Mouse (Mus musculus) brain, embryonic 14.5 days (tissue): Measurements from ENCODE around the gene Wdr83os. TPM values are rescaled to one million over a fixed set of nuclear protein-coding genes. Genes with fewer than 3 reads are reported as not detected.
A peak's percentile ranks its signal among the peaks of the same experiment; 100 is the strongest.
"Not testable (repeated sequence)": the region's sequence is repeated elsewhere in the genome, so short reads cannot be mapped to it uniquely, and the experiment has no call there.

Experiments
- DNase-seq: peaks from one replicate; pipeline ENCODE4 v3.0.0-alpha.2; 2011; ENCODE audit warnings: low read depth
- CTCF ChIP-seq: fragments of 200-500 bp; IDR thresholded peaks from 2 replicates; pipeline ENCODE4 v1.5.1; 2012; ENCODE audit warnings: inconsistent platforms, mild to moderate bottlenecking, moderate library complexity, borderline replicate concordance; ENCODE audit not compliant: insufficient read depth, insufficient read length; ENCODE audit errors: extremely low read depth
- POLR2A ChIP-seq: fragments of 200-500 bp; IDR thresholded peaks from 2 replicates; pipeline ENCODE4 v1.6.1; 2012; ENCODE audit warnings: mild to moderate bottlenecking, inconsistent platforms, borderline replicate concordance; ENCODE audit not compliant: poor library complexity, insufficient read depth, insufficient read length, severe bottlenecking; ENCODE audit errors: extremely low read depth
- polyA plus RNA-seq: library from polyadenylated mRNA; depleted of rRNA; stranded (reverse); fragments of >200 nt; gene quantifications from 2 replicates; pipeline ENCODE4 v1.2.3, GENCODE M21; 2012; rRNA removed

Gene Wdr83os
- polyA plus RNA-seq, 1 experiment: 124 TPM

DNA sequence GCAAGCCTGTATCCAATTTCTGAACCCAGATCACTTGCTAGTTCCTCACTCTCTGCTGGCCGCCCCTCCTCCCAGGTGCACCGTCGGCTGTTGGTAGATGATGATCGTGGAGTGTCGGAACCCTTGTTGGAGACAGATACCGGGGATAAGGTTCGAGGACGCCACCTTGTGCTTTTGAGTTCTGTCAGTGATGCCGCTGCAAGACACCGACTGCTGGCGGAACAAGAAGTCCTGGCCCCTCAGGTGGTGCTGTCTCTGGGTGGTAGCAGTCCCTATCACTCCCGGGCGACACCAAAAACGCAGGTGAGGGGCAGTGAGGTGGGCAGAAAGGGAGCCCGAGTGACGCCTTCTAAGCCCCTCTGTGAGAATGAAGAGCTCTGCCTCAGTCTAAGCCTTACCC, 15.7 kb downstream of the Wdr83os start:
- DNase-seq: no peak
- no peak for TF ChIP-seq POLR2A
- no peak for TF ChIP-seq CTCF

DNA sequence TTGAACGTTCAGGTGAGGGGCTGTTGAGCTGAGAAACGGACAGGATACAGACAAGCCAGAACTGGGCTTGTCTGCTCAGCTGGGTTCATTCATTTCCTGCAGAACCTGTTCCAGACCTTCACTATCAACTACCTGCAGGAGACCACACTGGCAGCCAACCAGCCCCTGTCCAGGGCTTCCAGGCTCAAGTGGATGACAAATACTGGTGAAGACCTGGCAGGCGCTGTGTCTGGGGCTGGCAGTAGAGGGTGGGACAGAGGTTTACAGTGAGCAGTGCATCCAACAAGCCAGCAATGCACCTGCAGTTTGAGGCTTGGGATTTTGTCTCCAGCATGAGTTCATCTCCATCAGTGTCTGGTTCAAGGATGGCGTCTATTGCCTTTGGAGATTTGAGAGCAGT, 16.3 kb downstream of the Wdr83os start:
- DNase-seq: no peak

DNA sequence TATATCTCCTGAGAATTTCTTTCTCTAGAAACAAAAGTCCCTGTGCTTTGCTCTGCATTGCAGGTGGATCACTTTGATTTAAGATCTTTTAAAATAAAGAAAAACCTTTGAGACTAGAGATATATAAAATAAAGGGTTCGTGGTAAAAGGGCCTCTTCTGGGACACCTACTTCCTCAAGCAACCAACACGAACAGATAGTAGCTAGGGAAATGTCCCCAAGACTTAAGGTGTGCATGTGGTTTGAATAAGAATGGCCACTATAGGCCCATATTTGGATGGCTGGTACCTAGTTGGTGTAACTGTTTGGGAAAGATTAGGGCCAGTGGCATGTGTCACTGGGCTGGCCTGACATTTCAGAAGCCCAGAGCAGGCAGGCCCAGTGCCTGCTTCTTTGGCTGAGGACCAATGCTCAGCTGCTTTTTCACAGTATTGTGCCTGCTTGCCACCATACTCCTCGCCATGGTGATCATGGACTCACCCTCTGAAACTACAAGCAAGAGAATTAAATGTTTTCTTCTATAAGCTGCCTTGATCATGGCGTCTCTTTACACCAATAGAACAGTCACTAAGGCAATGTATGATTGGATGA, 19.6 kb downstream of the Wdr83os start:
- no peak for TF ChIP-seq CTCF
- no peak for TF ChIP-seq POLR2A
- DNase-seq: no peak

More for the DNA sequence above, 16.3 kb downstream of the Wdr83os start:
- TF ChIP-seq CTCF (no peak), POLR2A (no peak)

DNA sequence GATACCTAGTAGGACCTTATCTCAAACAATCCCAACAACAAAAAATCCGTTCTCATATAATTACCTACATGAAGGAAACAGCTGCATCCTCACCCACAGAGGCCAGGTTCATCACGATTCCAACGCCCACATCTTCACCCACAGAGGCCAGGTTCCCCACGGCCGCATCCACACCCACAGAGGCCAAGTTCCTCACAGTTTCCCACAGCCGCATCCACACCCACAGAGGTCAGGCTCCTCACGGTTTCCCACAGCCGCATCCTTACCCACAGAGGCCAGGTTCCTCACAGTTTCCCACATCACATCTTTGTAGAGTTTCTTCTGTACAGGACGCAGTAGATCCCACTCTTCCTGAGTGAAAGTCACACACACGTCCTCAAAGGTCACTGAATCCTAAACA, 32.7 kb downstream of the Wdr83os start:
- TF ChIP-seq CTCF: no peak
- no peak for TF ChIP-seq POLR2A
- no peak for DNase-seq

DNA sequence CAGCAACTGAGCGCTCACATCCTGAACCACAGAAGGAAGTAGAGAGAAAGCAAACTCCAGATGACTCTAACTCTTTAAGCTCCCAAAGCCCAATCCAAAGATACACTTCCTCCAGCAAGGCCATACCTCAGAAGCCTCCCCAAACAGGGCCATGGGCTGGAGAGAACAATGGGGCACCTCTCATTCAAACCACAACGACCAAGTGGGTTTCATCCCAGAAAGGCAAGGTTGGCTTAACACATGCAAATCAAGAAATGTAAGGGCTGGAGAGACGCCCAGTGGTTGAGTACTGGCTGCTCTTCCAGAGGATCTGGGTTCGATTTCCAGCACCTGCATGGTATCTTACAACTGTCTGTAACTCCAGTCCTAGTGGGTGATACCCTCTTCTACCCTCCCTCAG, 35.0 kb downstream of the Wdr83os start:
- TF ChIP-seq POLR2A: no peak
- DNase-seq: no peak

DNA sequence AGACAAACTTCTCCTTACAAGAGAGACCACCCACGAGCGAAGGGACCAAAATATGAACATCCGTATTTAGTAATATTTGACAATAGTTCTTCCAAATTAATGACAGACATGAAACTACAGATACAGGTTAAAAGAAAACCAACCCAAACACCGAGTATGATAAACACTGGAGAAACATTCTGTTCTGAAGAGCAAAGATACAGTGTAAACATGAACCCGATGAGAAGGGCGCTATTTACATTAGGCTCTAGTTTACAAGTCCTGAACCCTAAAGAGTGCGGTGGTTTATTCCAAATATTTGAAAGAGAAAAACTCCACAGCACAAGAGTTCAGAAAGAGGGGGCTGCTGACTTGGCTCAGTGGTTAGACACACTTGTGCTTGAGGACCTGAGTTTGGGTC, 36.4 kb downstream of the Wdr83os start:
- TF ChIP-seq CTCF: no peak
- no peak for TF ChIP-seq POLR2A
- DNase-seq: no peak

DNA sequence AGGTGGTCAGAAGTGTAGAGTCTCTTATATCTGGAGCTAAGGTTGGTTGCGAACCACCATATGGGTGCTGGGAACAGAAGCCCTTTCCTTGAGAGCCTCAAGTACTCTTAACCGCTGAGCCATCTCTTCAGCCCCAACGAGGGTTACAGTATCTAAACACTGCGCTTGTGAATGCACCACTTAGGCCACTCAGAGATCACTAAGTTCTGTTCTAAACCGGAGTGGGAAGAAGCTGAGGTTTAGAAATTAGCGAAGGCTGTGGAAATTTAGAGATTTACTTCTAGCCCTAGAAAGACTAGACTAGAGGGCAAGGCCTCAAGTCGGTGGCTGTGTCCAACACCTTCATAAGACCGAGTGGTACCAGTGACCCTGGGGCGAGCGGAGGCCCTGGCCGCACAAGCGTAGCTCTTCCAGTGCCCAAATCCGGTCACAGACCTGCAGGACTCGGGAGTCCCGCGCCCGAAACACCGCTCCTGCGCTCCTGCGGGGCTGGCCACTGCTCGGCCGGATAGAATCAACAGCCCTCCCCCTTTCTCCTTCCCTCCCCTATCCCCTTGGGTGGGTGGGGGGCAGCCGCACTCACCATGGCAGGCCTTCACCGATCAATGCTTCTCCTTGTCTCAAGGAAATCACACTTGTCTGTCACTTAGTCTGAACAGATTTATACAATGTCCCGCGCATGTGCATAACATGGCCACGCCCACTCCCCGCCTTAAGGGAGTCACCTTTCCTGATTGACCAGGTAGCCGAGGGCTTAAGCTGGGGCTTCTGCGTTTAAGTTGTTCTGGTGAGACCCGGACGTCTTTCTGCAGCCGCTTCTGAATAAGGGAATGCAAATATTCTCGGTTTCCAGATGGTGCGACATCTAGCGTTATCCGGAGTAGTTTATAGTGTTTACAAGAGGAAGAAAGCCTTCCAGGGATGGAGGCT, 38.8 kb downstream of the Wdr83os start:
- peak; percentile 94 for DNase-seq
- TF ChIP-seq CTCF (peak; percentile 48; the same call in 1 of the 2 replicates), POLR2A (no peak)

DNA sequence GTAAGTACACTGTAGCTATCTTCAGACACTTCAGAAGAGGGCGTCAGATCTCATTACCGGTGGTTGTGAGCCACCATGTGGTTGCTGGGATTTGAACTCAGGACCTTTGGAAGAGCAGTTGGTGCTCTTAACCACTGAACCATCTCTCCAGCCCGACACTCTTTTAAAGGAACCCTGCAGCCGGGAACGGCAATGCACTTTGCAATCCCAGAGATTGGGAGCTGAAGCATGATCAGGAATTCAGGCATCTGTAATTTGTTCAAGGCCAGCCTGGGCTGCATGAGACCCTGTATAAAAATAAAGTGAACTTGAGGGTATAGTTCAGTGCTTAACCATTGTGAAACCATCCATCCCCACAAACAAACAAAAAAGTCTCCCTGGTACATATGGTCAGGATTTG, 39.7 kb downstream of the Wdr83os start:
- not testable (repeated sequence) for DNase-seq

DNA sequence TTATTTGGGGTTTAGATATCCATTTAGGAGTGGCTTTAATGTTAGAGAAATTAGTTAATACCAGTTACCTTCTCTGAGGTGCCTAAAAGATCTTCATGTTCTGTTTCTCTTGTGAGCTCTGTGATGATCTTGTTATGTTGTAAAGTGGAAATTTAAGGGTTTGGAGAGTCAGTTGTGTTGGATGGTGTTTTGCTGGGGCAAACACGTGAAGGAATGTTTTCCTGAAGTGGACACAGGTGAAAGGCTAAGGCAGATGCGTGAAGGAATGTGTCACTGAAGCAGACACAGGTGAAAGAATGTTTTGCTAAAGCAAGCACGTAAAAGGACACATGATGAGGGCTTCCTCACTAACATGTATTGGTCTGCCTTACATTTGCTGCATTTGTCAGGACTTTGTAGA, 42.5 kb downstream of the Wdr83os start, which contains the start of gene Zfp791:
Gene Zfp791, minus strand, starts transcription at position 101 of the 400 bp plus-strand sequence.
- TF ChIP-seq POLR2A: no peak
- TF ChIP-seq CTCF: no peak
- no peak for DNase-seq

DNA sequence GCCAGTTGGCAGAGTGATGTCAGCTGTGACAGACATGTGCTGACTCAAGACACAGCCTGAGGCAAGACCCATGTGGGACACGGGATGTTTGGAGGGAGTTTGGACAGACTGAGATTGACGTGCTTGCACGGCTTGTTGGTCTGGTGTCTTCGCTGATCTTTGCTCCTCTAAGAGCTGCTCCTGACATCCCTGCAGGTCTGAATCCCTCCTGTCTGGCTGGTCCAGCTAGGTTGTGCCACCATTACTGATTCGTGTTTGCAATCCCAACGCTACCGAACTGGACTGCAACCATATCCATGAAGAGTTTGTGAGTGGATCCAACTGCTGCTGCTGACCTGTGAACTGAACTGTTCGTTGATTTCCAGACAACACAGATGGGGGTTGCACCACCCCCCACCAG, 43.2 kb downstream of the Wdr83os start:
- no peak for TF ChIP-seq CTCF
- TF ChIP-seq POLR2A: no peak
- no peak for DNase-seq

Other genes starting within 250 kb of the Wdr83os start
- 30.1 and 39.2 TPM in 2 replicates for gene Gadd45gip1, start 249.2 kb upstream of the Wdr83os start, polyA plus RNA-seq
- 63.7 and 66.0 TPM in 2 replicates for gene Rad23a, start 240.1 kb upstream of the Wdr83os start, polyA plus RNA-seq
- gene Calr, start 233.8 kb upstream of the Wdr83os start, polyA plus RNA-seq: 374 and 466 TPM in 2 replicates
- gene Farsa, start 223.8 kb upstream of the Wdr83os start, polyA plus RNA-seq: 109 and 153 TPM in 2 replicates
- gene Syce2, start 208.6 kb upstream of the Wdr83os start, polyA plus RNA-seq: 15.1 and 24.2 TPM in 2 replicates
- gene Gcdh, start 186.8 kb upstream of the Wdr83os start, polyA plus RNA-seq: 41.9 and 55.4 TPM in 2 replicates
- gene Klf1, start 178.8 kb upstream of the Wdr83os start, polyA plus RNA-seq: 0.66 and 0.77 TPM in 2 replicates
- gene Dnase2a, start 172.2 kb upstream of the Wdr83os start, polyA plus RNA-seq: 5.1 and 6.8 TPM in 2 replicates
- 133 and 166 TPM in 2 replicates for gene Mast1, start 143.4 kb upstream of the Wdr83os start, polyA plus RNA-seq
- 7.2 and 7.6 TPM in 2 replicates for gene Rtbdn, start 133.7 kb upstream of the Wdr83os start, polyA plus RNA-seq
- gene Gm49661, start 111.3 kb upstream of the Wdr83os start, polyA plus RNA-seq: not detected in 2 replicates
- 756 and 915 TPM in 2 replicates for gene Prdx2, start 111.2 kb upstream of the Wdr83os start, polyA plus RNA-seq
- gene Rnaseh2a, start 111.0 kb upstream of the Wdr83os start, polyA plus RNA-seq: 41.8 and 51.3 TPM in 2 replicates
- 6.7 and 7.1 TPM in 2 replicates for gene Junb, start 102.0 kb upstream of the Wdr83os start, polyA plus RNA-seq
- 21.2 and 27.2 TPM in 2 replicates for gene Hook2, start 90.1 kb upstream of the Wdr83os start, polyA plus RNA-seq
- gene Best2, start 66.2 kb upstream of the Wdr83os start, polyA plus RNA-seq: 0.05 and 0.06 TPM in 2 replicates
- 224 and 279 TPM in 2 replicates for gene Asna1, start 55.5 kb upstream of the Wdr83os start, polyA plus RNA-seq
- gene Trir, start 53.9 kb upstream of the Wdr83os start, polyA plus RNA-seq: 191 and 216 TPM in 2 replicates
- 129 and 140 TPM in 2 replicates for gene Tnpo2, start 43.8 kb upstream of the Wdr83os start, polyA plus RNA-seq
- gene Fbxw9, start 20.7 kb upstream of the Wdr83os start, polyA plus RNA-seq: 102 and 128 TPM in 2 replicates
- 0.64 TPM in 1 of 2 replicates, not detected in the other for gene Gm5741, start 12.8 kb upstream of the Wdr83os start, polyA plus RNA-seq
- 74.8 and 77.0 TPM in 2 replicates for gene Dhps, start 9.0 kb upstream of the Wdr83os start, polyA plus RNA-seq
- gene Wdr83, start 566 bp downstream of the Wdr83os start, polyA plus RNA-seq: 64.9 and 86.6 TPM in 2 replicates
- 21.6 and 23.9 TPM in 2 replicates for gene Man2b1, start 2.5 kb downstream of the Wdr83os start, polyA plus RNA-seq
- gene Zfp791, start 42.4 kb downstream of the Wdr83os start, polyA plus RNA-seq: 2.3 and 2.8 TPM in 2 replicates
- gene Cks1brt, start 71.2 kb downstream of the Wdr83os start, polyA plus RNA-seq: not detected in 2 replicates
- not detected in 2 replicates for gene Olfr371, start 145.2 kb downstream of the Wdr83os start, polyA plus RNA-seq
- gene Orc6, start 218.9 kb downstream of the Wdr83os start, polyA plus RNA-seq: 64.2 and 82.1 TPM in 2 replicates
- 78.9 and 81.3 TPM in 2 replicates for gene Vps35, start 219.1 kb downstream of the Wdr83os start, polyA plus RNA-seq